Mouse (Mus musculus) lung, postnatal 0 days (tissue): ENCODE data around the gene Gm10490.

Experiments used
- CTCF ChIP-seq: IDR thresholded peaks from 2 replicates; pipeline ENCODE4 v1.5.1; 2016; ENCODE audit warnings: antibody characterized with exemption, mild to moderate bottlenecking
- EP300 ChIP-seq: IDR thresholded peaks from 2 replicates; pipeline ENCODE4 v1.6.1; 2016; ENCODE audit warnings: antibody characterized with exemption, mild to moderate bottlenecking, control low read depth

- no peak for TF ChIP-seq CTCF
- TF ChIP-seq EP300, result no peak
Observed at GRCm38 (mm10) chrX:7869826-7870225, 39.5 kb upstream of the Gm10490 start.
